Comparison of ENCODE assay signal across 8 mouse cellular contexts in the genomic region with DNA sequence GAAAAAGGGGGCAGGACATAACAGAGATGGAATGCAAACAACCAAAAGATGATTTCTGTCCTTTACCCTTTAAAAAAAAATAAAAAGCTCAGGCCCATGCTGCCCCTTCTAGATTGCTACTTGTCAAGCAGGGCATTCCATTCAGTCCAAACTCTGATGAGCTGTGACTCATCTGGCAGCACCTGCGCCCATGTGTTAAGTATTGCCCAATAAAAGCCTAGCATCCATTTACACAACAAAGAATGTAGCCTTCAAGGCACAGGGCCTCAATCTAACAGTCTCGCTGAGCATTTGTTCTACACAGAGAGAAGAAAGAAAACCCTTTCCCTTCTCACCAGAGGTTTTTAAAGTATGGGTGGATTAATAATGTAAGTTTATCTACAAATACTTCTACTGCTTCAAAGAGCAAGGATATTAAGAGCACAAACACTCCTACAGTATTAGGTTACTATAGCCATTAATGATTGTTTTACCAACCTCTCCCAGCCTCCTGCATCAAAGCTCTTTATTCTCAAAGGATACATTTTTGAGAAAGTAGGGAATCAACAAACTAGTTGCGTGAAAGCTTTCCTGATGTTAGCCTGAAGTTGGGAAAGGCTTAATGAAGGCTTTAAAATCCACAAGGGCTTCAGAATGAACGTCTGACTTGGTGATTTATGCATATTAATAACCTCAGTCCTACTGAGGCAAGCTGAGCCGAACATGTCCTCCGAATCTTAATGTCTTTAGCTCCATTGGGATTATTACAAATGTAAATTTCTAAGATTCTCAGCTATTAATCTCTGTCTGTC.
DNase-seq lines count a peak whose midpoint lies in the region; ATAC-seq and TF ChIP-seq lines count a peak whose summit lies in the region.

No protein-coding gene starts in this region.

- no peak for TF ChIP-seq EP300 in heart, postnatal 0 days (IDR thresholded peaks at IDR 0.05; ENCODE audit: low read depth)

- H3K27ac ChIP-seq in heart, postnatal 0 days (ENCODE audit: low read depth): peak overlapping the region; percentile 18; the same call in 1 of the 2 replicates
- no peak overlapping the region for H3K27ac ChIP-seq in heart, embryonic 12.5 days (ENCODE audit: poor library complexity, severe bottlenecking)
- H3K27ac ChIP-seq in hindbrain, embryonic 14.5 days: peak overlapping the region; percentile 58
- peak overlapping the region; percentile 70 for H3K27ac ChIP-seq in midbrain, embryonic 11.5 days (ENCODE audit: low read depth, low read length)

- 0 out of 2 replicates have a peak, but pooled peaks cover 3% of the 10 kb centered on the region for H3K36me3 ChIP-seq in heart, postnatal 0 days (replicated peaks; ENCODE audit: control insufficient read depth, insufficient read depth, low read length)
- peaks cover 3% of the 10 kb centered on the region; the same call in 1 of the 2 replicates for H3K36me3 ChIP-seq in heart, embryonic 12.5 days
- H3K36me3 ChIP-seq in hindbrain, embryonic 14.5 days (replicated peaks; ENCODE audit: control insufficient read depth, insufficient read depth): 0 out of 2 replicates have a peak, but pooled peaks cover 4% of the 10 kb centered on the region
- H3K36me3 ChIP-seq in midbrain, embryonic 11.5 days (ENCODE audit: control insufficient read depth, insufficient read depth, low read length): no peaks in the 10 kb centered on the region

- H3K4me1 ChIP-seq in heart, postnatal 0 days (ENCODE audit: control insufficient read depth, insufficient read depth): peaks cover 6% of the 10 kb centered on the region; the same call in 1 of the 2 replicates
- peaks cover 10% of the 10 kb centered on the region; the same call in 1 of the 2 replicates for H3K4me1 ChIP-seq in heart, embryonic 12.5 days (replicated peaks)
- peaks cover 22% of the 10 kb centered on the region for H3K4me1 ChIP-seq in hindbrain, embryonic 14.5 days (replicated peaks; ENCODE audit: control insufficient read depth, insufficient read depth, low read length)
- H3K4me1 ChIP-seq in midbrain, embryonic 11.5 days (ENCODE audit: control insufficient read depth, insufficient read depth, low read length): peaks cover 27% of the 10 kb centered on the region

- no peak overlapping the region for H3K4me2 ChIP-seq in heart, postnatal 0 days (ENCODE audit: low read depth, low read length)
- H3K4me2 ChIP-seq in heart, embryonic 12.5 days: no peak overlapping the region
- no peak overlapping the region for H3K4me2 ChIP-seq in hindbrain, embryonic 14.5 days (replicated peaks)
- no peak overlapping the region; the same call in 1 of the 2 replicates for H3K4me2 ChIP-seq in midbrain, embryonic 11.5 days

- no peak overlapping the region for H3K9ac ChIP-seq in heart, postnatal 0 days (replicated peaks; ENCODE audit: low read depth, low read length)
- no peak overlapping the region for H3K9ac ChIP-seq in heart, embryonic 12.5 days
- no peak overlapping the region for H3K9ac ChIP-seq in hindbrain, embryonic 14.5 days
- no peak overlapping the region for H3K9ac ChIP-seq in midbrain, embryonic 11.5 days (ENCODE audit: low read length)

- 64% methylated on average over 6 of the region's 6 CpGs for WGBS in heart, postnatal 0 days
- 76% methylated on average over 6 of the region's 6 CpGs for WGBS in heart, embryonic 12.5 days
- WGBS in hindbrain, embryonic 14.5 days: 13% methylated on average over 6 of the region's 6 CpGs
- WGBS in midbrain, embryonic 11.5 days: 23% methylated on average over 6 of the region's 6 CpGs

- H3K9me3 ChIP-seq in heart, postnatal 0 days (replicated peaks; ENCODE audit: control insufficient read depth, low read length): no peaks in the 10 kb centered on the region
- H3K9me3 ChIP-seq in heart, embryonic 12.5 days (replicated peaks): no peaks in the 10 kb centered on the region
- no peaks in the 10 kb centered on the region for H3K9me3 ChIP-seq in hindbrain, embryonic 14.5 days (ENCODE audit: control insufficient read depth, low read length)
- no peaks in the 10 kb centered on the region for H3K9me3 ChIP-seq in midbrain, embryonic 11.5 days (ENCODE audit: control insufficient read depth, low read length)

- peak; percentile 75; the same call in 1 of the 2 replicates for ATAC-seq in heart, postnatal 0 days (ENCODE audit: insufficient read depth, low read depth)
- ATAC-seq in heart, embryonic 12.5 days (ENCODE audit: insufficient number of reproducible peaks, low FRiP score): no peak
- peak; percentile 48; the same call in 1 of the 2 replicates for ATAC-seq in hindbrain, embryonic 14.5 days (ENCODE audit: low FRiP score)
- peak; percentile 82 for ATAC-seq in midbrain, embryonic 11.5 days (ENCODE audit: low FRiP score)

- no peak overlapping the region for H3K4me3 ChIP-seq in heart, postnatal 0 days (ENCODE audit: low read depth, low read length)
- no peak overlapping the region for H3K4me3 ChIP-seq in heart, embryonic 12.5 days
- H3K4me3 ChIP-seq in hindbrain, embryonic 14.5 days (replicated peaks; ENCODE audit: low read length): no peak overlapping the region
- H3K4me3 ChIP-seq in midbrain, embryonic 11.5 days (ENCODE audit: low read depth, low read length): no peak overlapping the region

- no peaks in the 10 kb centered on the region for H3K27me3 ChIP-seq in heart, postnatal 0 days (ENCODE audit: control insufficient read depth, insufficient read depth, low read length)
- H3K27me3 ChIP-seq in heart, embryonic 12.5 days (replicated peaks): no peaks in the 10 kb centered on the region
- H3K27me3 ChIP-seq in hindbrain, embryonic 14.5 days (ENCODE audit: control insufficient read depth, insufficient read depth, low read length): no peaks in the 10 kb centered on the region
- H3K27me3 ChIP-seq in midbrain, embryonic 11.5 days (ENCODE audit: control insufficient read depth, insufficient read depth, low read length): no peaks in the 10 kb centered on the region

- no peak for TF ChIP-seq CTCF in heart, postnatal 0 days (IDR thresholded peaks at IDR 0.05; ENCODE audit: low read depth)

- peak; percentile 39 for DNase-seq in heart, postnatal 0 days (ENCODE audit: low spot score)
- peak; percentile 80 for DNase-seq in ZHBTc4 (ENCODE audit: low read depth, low spot score)
- peak; percentile 46 for DNase-seq in hindbrain, embryonic 14.5 days (ENCODE audit: low spot score)
- no peak for DNase-seq in midbrain, embryonic 11.5 days (ENCODE audit: low spot score, missing footprints)
- no peak for DNase-seq in retina, postnatal 1 day
- no peak for DNase-seq in ovary, postnatal 36 days (ENCODE audit: low spot score)
- DNase-seq in testis, postnatal 14 days (ENCODE audit: low spot score): no peak

Comparison
In these comparisons a context has a peak if more than half of its experiments do, and no peak if none do; other contexts are left out.
1. DNase-seq: peak in heart, postnatal 0 days (single experiment), ZHBTc4 (single experiment) and hindbrain, embryonic 14.5 days (single experiment); none in midbrain, embryonic 11.5 days (single experiment), retina, postnatal 1 day (single experiment), ovary, postnatal 36 days (single experiment) and testis, postnatal 14 days (single experiment).